Mouse (Mus musculus) CH12.LX (cell line): ENCODE data around the gene Drosha. TPM values are rescaled to one million over a fixed set of nuclear protein-coding genes. Genes with fewer than 3 reads are reported as not detected.

Experiments used
- DNase-seq: peaks from one replicate; pipeline ENCODE4 v3.0.0-alpha.2; 2013; ENCODE audit errors: extremely low read depth
- H3K27ac ChIP-seq: 2 replicates; pipeline ENCODE4 v1.5.1; 2012; ENCODE audit warnings: low read depth, mild to moderate bottlenecking, control low read depth, moderate library complexity; ENCODE audit not compliant: insufficient read depth
- H3K27me3 ChIP-seq: replicated peaks from 2 replicates; pipeline ENCODE3; 2012; ENCODE audit warnings: inconsistent platforms
- H3K36me3 ChIP-seq, 2 experiments: replicated peaks in 1 of 2; 2 replicates each; pipeline versions ENCODE3 to v1.6.1; 2012; ENCODE audit warnings: inconsistent platforms in 1 of 2, low read length in 1 of 2, mild to moderate bottlenecking in 1 of 2, mixed read lengths in 1 of 2, moderate library complexity in 1 of 2; ENCODE audit not compliant: control insufficient read depth in 1 of 2, insufficient read depth in 1 of 2
- H3K4me1 ChIP-seq, 2 experiments: 2 replicates each; pipeline ENCODE4 v1.6.1; 2012; ENCODE audit warnings: inconsistent platforms in 1 of 2, moderate library complexity in 1 of 2; ENCODE audit not compliant: insufficient read depth in 2 of 2, control insufficient read depth in 1 of 2
- H3K4me2 ChIP-seq: 2 replicates; pipeline ENCODE4 v1.6.1; 2012; ENCODE audit warnings: low read depth, mild to moderate bottlenecking, control low read depth; ENCODE audit not compliant: poor library complexity, insufficient read depth, severe bottlenecking
- H3K4me3 ChIP-seq, 3 experiments: fragments of 150-350 bp in 1 of 3; sonication (generic) in 1 of 3; replicated peaks in 1 of 3; 2 replicates each; pipeline versions ENCODE3 to v1.5.1; 2011 to 2012; ENCODE audit warnings: low read depth in 2 of 3, low read length in 2 of 3, mild to moderate bottlenecking in 2 of 3, moderate library complexity in 2 of 3, control low read depth in 1 of 3, improper control_type of control experiment in 1 of 3, inconsistent platforms in 1 of 3, mixed read lengths in 1 of 3; ENCODE audit not compliant: poor library complexity in 1 of 3
- H3K79me2 ChIP-seq: replicated peaks from 2 replicates; pipeline ENCODE4 v1.6.1; 2012; ENCODE audit warnings: mild to moderate bottlenecking, moderate library complexity; ENCODE audit not compliant: control insufficient read depth, poor library complexity, insufficient read depth, severe bottlenecking; ENCODE audit errors: extremely low read depth
- H3K9ac ChIP-seq: 2 replicates; pipeline ENCODE4 v1.6.1; 2012; ENCODE audit warnings: low read depth, mild to moderate bottlenecking, control low read depth, moderate library complexity; ENCODE audit not compliant: insufficient read depth
- H3K9me3 ChIP-seq: replicated peaks from 2 replicates; pipeline ENCODE3; 2012; ENCODE audit warnings: low read length, inconsistent platforms, mixed read lengths
- CHD2 ChIP-seq: IDR thresholded peaks from 2 replicates; pipeline ENCODE4 v1.6.1; 2011; ENCODE audit warnings: low read length, improper control_type of control experiment
- CTCF ChIP-seq, 2 experiments: IDR thresholded peaks in 1 of 2; conservative IDR thresholded peaks in 1 of 2; 2 replicates each; pipeline ENCODE4 v1.5.1; 2011 to 2012; ENCODE audit warnings: low read depth in 2 of 2, low read length in 2 of 2, improper control_type of control experiment in 1 of 2, inconsistent platforms in 1 of 2, mild to moderate bottlenecking in 1 of 2, moderate library complexity in 1 of 2
- GABPA ChIP-seq: IDR thresholded peaks from 2 replicates; pipeline ENCODE4 v1.6.1; 2012; ENCODE audit warnings: low read depth, low read length, improper control_type of control experiment, inconsistent platforms; ENCODE audit not compliant: insufficient replicate concordance
- IRF4 ChIP-seq: IDR thresholded peaks from 2 replicates; pipeline ENCODE4 v1.6.1; 2014; ENCODE audit warnings: low read depth, mild to moderate bottlenecking, inconsistent platforms, low read length, improper control_type of control experiment
- JUND ChIP-seq: conservative IDR thresholded peaks from 2 replicates; pipeline ENCODE4 v1.6.1; 2011; ENCODE audit warnings: low read depth, low read length, improper control_type of control experiment
- POLR2AphosphoS2 ChIP-seq: IDR thresholded peaks from 2 replicates; pipeline ENCODE4 v1.6.1; 2011; ENCODE audit warnings: low read depth, low read length, improper control_type of control experiment
- TBP ChIP-seq: conservative IDR thresholded peaks from 2 replicates; pipeline ENCODE4 v1.6.1; 2011; ENCODE audit warnings: low read depth, low read length, improper control_type of control experiment
- dilution Hi-C: fragments of 300-500 bp; cut with MboI; formaldehyde crosslinking; loops from 2 replicates; pipeline ENCODE4 v1.14.3; 2020; ENCODE audit warnings: low sequenced_read_pairs; ENCODE audit not compliant: extremely low pct_unique_long_range_greater_than_20kb, extremely low pct_ligation_motif_present
- in situ Hi-C: fragments of 300-500 bp; cut with MboI; formaldehyde crosslinking; loops from 3 replicates; pipeline ENCODE4 v1.14.3; 2019; ENCODE audit warnings: low sequenced_read_pairs, low pct_ligation_motif_present, low pct_unique_long_range_greater_than_20kb, mixed read lengths
- polyA plus RNA-seq: library from polyadenylated mRNA; unstranded; fragments of >175 nt; gene quantifications from 2 replicates; pipeline ENCODE4 v1.2.1, GENCODE M21; 2012; ENCODE audit warnings: low read depth; ENCODE audit not compliant: insufficient read length
- total RNA-seq, 2 experiments: library from RNA; depleted of rRNA; stranded (reverse); fragments of 300-350 nt in 1 of 2; fragments of >200 nt in 1 of 2; gene quantifications; 2 replicates each; pipeline ENCODE4 v1.2.3; 2012 to 2014

The Drosha gene
- total and polyA plus RNA-seq, 3 experiments = 23.4 to 81.9 (median 24.8) TPM

DNA sequence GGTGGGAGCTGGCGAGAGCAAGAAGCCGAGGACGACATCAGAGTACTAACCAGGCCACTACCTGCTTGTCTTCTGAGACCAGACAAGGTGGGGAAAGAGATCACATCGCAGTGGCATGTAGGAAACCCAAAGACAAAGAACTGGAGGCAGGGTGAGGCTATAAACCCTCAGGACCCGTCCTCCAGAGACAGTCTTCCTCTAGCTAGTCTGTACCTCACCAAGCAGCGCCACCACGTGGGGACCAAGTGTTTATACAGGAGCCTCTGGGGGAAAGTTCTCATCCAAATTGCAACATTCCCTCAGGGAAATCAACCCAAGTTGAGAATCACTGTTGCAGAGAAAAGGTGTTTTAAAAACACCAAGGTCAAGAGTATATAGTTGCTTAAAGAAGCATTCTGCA is 18.2 kb downstream of the Drosha start:
- Histone ChIP-seq H3K79me2 (no peaks in the 10 kb centered on the region), H3K9ac (no peak overlapping the region), H3K9me3 (no peaks in the 10 kb centered on the region), H3K27ac (no peak overlapping the region), H3K27me3 (no peaks in the 10 kb centered on the region), H3K4me3 (no peak overlapping the region), H3K4me2 (no peak overlapping the region), H3K36me3 (peaks cover 69 to 91% of the 10 kb centered on the region in 2 experiments), H3K4me1 (no peaks in the 10 kb centered on the region)
- peak in 1 of 2 experiments; percentile 23; a peak in 1 of 4 replicates for TF ChIP-seq CTCF (conservative IDR thresholded peaks at IDR 0.05 in 1 of 2, IDR thresholded peaks at IDR 0.05 in 1 of 2; ENCODE audit: low read depth in 2 of 2, low read length in 2 of 2)
- TF ChIP-seq TBP = no peak
- in situ Hi-C loops (no loop called here), dilution Hi-C loops (no loop called here)
- DNase-seq = peak; percentile 20

DNA sequence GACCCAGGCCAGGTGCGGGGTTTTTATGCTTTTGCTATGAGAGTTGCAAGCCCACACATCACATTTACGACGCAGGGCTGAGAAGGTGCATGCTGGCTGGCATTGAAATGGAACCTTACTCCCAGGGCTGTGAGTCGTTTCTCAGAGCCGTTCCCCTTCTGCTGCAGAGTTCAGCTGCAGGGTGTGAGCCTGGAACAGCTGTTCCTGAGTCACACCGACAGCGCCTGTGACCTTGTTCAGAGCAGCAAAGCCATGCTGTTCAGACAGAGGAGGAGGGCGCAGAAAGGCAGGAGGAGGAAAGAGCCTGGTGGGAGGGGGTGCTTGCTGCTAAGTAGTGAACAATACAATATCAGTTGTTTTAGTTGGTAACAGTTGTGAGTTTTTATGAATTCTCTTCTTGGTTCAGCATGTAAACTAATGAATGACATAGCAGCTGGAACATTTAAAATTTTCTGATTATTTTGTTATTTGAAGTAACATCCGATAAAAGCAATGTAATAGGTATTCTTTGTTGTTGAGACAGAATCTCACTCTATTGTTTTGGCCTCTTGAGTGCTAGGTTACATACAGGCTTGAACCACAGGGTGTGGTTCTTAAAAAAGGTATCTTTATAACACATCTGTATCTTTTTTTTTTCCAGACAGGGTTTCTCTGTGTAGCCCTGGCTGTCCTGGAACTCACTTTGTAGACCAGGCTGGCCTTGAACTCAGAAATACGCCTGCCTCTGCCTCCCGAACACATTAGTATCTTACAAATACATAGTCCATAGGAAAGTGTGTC is 23.8 kb downstream of the Drosha start:
- Histone ChIP-seq H3K27ac (no peak overlapping the region), H3K36me3 (peaks cover 70 to 94% of the 10 kb centered on the region in 2 experiments), H3K9me3 (no peaks in the 10 kb centered on the region), H3K4me1 (no peaks in the 10 kb centered on the region), H3K4me2 (no peak overlapping the region), H3K79me2 (no peaks in the 10 kb centered on the region)
- dilution Hi-C loops = no loop called here
- TF ChIP-seq POLR2AphosphoS2 (no peak), TBP (no peak), IRF4 (no peak), CHD2 (no peak), JUND (no peak)
- TF ChIP-seq, all 38 proteins: peak for 0
- DNase-seq = no peak
- Histone ChIP-seq H3K27me3 (no peaks in the 10 kb centered on the region), H3K4me3 (no peak overlapping the region), H3K9ac (no peak overlapping the region)
- in situ Hi-C loops = no loop called here

DNA sequence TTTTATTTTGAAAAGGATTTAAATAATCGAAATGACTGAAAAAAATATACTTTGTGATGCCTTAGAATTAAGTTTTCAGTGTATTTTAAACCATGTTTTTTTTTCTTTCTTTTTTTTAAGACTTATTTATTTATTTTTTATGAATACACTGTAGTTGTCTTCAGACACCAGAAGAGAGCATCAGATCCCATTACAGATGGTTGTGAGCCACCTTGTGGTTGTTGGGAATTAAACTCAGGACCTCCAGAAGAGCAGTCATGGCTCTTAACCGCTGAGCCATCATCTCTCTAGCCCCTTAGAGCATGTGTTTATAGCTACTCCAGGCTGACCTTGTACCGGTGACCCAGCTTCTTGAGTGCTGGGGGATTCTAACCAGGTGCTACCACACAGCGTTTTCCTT is 24.8 kb downstream of the Drosha start:
- H3K36me3 ChIP-seq = peaks cover 70 to 96% of the 10 kb centered on the region in 2 experiments

More for the DNA sequence above, 24.8 kb downstream of the Drosha start:
- Histone ChIP-seq H3K27ac (no peak overlapping the region), H3K9ac (no peak overlapping the region), H3K4me3 (no peak overlapping the region), H3K4me2 (no peak overlapping the region), H3K4me1 (no peaks in the 10 kb centered on the region), H3K27me3 (no peaks in the 10 kb centered on the region), H3K79me2 (no peaks in the 10 kb centered on the region), H3K9me3 (no peaks in the 10 kb centered on the region)
- in situ Hi-C loops = no loop called here
- TF ChIP-seq GABPA = no peak
- peak in 1 of 2 experiments; percentile 33; a peak in 2 of 4 replicates for TF ChIP-seq CTCF (conservative IDR thresholded peaks at IDR 0.05 in 1 of 2, IDR thresholded peaks at IDR 0.05 in 1 of 2; ENCODE audit: low read depth in 2 of 2, low read length in 2 of 2)
- dilution Hi-C loops = no loop called here
- no peak for DNase-seq
